Mouse (Mus musculus) small intestine, adult 2 months (tissue): ENCODE measurements around the gene Cacna1d.

Experiments used
- CTCF ChIP-seq: fragments of 200-500 bp; IDR thresholded peaks from 2 replicates; pipeline ENCODE4 v1.5.1; 2012; ENCODE audit warnings: low read depth, mild to moderate bottlenecking, control low read depth, inconsistent platforms, low read length, moderate library complexity, mixed read lengths; ENCODE audit not compliant: insufficient replicate concordance, insufficient read length; ENCODE audit errors: extremely low read depth
- POLR2A ChIP-seq: fragments of 200-500 bp; IDR thresholded peaks from 2 replicates; pipeline ENCODE4 v1.6.1; 2012; ENCODE audit warnings: low read depth, mild to moderate bottlenecking, control low read depth, inconsistent platforms, low read length, moderate library complexity

DNA sequence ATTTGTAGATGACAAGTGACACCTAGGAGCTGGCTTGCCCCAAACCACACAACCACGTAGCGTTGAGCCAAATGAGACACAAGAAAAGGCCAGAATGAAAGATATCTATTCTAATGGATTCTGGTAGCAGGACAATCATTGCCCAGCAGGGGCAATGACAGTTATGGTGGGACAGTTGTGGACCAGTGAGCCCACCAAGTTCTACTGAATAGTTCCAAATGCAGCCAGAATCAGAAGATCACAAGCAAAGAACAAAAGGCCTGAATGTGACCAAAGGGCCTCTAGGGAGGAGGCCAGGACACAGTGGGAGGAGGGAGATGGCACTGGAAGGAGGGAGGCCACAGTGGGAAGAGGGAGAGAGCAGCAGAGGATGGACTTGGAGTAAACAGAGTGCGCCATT is 134.8 kb downstream of the Cacna1d start:
- TF ChIP-seq CTCF (no peak), POLR2A (no peak)
